32 mouse cellular contexts compared by ENCODE assay signal in the genomic region with DNA sequence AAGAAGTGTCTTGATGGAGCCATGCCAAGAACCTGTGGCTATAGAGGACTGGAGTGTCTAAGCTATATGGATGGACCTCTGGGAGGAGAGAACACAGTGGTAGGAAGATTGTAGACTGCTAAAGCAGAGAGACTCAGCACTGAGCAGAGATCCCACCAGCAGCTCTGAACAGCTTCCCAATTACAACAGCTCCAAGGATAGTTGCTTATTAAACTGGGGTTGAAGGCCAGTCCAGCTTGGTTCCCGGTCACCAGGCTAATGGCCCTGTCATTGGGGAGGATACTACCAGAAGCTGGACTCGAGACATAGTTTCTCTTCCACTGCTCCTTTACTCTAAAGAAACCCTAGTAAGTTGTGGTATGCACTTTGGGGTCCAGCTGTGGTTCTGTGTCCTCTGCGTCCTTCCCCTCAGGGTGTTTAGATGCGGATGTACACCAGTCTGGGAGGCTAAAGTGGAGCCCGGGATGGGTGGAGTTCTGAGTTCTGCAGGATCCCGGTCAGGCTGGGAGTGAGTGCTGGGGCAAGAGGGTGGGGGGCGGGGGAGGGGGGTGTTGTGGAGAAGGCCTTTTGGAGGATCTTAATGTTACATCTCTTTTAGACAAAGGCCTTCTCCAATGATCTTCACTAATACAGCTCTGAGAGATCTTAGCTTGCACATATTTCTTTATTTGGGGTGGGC. TPM values are rescaled to one million over a fixed set of nuclear protein-coding genes. Genes with fewer than 3 reads are reported as not detected.
DNase-seq lines count a peak whose midpoint lies in the region; ATAC-seq and TF ChIP-seq lines count a peak whose summit lies in the region.
"Had no signal": no experiment of that assay in that cellular context is flagged by ENCODE, and none has a peak within 500 bp of the region (broad histone marks: within the 10 kb centered on the region; RNA-seq: fewer than 3 reads in every experiment).

Mbl1 (plus strand) TSS at position 239 of the 679 bp plus-strand sequence.

- no peak for TF ChIP-seq CTCF in liver, embryonic 14.5 days (IDR thresholded peaks at IDR 0.05; ENCODE audit: low read depth)

- no peak for TF ChIP-seq EP300 in liver, embryonic 14.5 days (IDR thresholded peaks at IDR 0.05; ENCODE audit: low read depth)

- no peak within 1 kb of the TSS for H3K9ac ChIP-seq in kidney, embryonic 15.5 days
- H3K9ac ChIP-seq in liver, embryonic 14.5 days (replicated peaks), result no peak within 1 kb of the TSS
- no peak within 1 kb of the TSS for H3K9ac ChIP-seq in forebrain, embryonic 14.5 days (ENCODE audit: low read length)
- H3K9ac ChIP-seq: forebrain, embryonic 12.5 days; hindbrain, embryonic 15.5 days; neural tube, embryonic 13.5 days had no signal

- peak; percentile 82 for DNase-seq in kidney, adult 9 months
- peak in 2 of 3 experiments; percentile 5 to 16 for DNase-seq in liver, embryonic 14.5 days (ENCODE audit: low read depth in 3 of 3, low spot score in 3 of 3)
- no peak for DNase-seq in forebrain, embryonic 14.5 days (ENCODE audit: low spot score)
- DNase-seq in urinary bladder, postnatal 10 days (ENCODE audit: low spot score), result no peak
- DNase-seq: cerebellum, adult 11-12 months; cerebellum, postnatal 10 days; lung, adult 18-20 months; lung, postnatal 10 days; right cerebral cortex, adult 18-20 months; thymus, adult 2 months; thymus, postnatal 4 days had no signal

- peak within 1 kb of the TSS; percentile 4 for H3K4me3 ChIP-seq in erythroblast, embryonic 14.5 days (replicated peaks)
- no peak within 1 kb of the TSS for H3K4me3 ChIP-seq in kidney, embryonic 15.5 days (replicated peaks)
- H3K4me3 ChIP-seq in liver, embryonic 14.5 days (ENCODE audit: insufficient read depth in 1 of 2, low read depth in 2 of 2, low read length in 2 of 2), result peak within 1 kb of the TSS; percentile 20 to 45
- no peak within 1 kb of the TSS for H3K4me3 ChIP-seq in forebrain, embryonic 14.5 days (ENCODE audit: low read depth, low read length)
- H3K4me3 ChIP-seq: forebrain, embryonic 12.5 days; hindbrain, embryonic 15.5 days; limb, embryonic 10.5 days; midbrain, embryonic 10.5 days; myocyte; neural tube, embryonic 13.5 days had no signal

- H3K4me1 ChIP-seq in erythroblast, embryonic 14.5 days (ENCODE audit: control insufficient read depth), result no peaks in the 10 kb centered on the region
- no peaks in the 10 kb centered on the region for H3K4me1 ChIP-seq in kidney, embryonic 15.5 days
- peaks cover 0 to 2% of the 10 kb centered on the region in 2 experiments; a peak in 2 of 4 replicates for H3K4me1 ChIP-seq in liver, embryonic 14.5 days (replicated peaks; ENCODE audit: control insufficient read depth in 2 of 2, insufficient read depth in 2 of 2, low read length in 1 of 2)
- no peaks in the 10 kb centered on the region for H3K4me1 ChIP-seq in forebrain, embryonic 14.5 days (ENCODE audit: control insufficient read depth, insufficient read depth, low read length)
- H3K4me1 ChIP-seq: forebrain, embryonic 12.5 days; hindbrain, embryonic 15.5 days; limb, embryonic 10.5 days; midbrain, embryonic 10.5 days; neural tube, embryonic 13.5 days had no signal

- H3K27ac ChIP-seq in kidney, embryonic 15.5 days, result no peak within 1 kb of the TSS
- H3K27ac ChIP-seq in liver, embryonic 14.5 days, result no peak within 1 kb of the TSS
- no peak within 1 kb of the TSS for H3K27ac ChIP-seq in forebrain, embryonic 14.5 days (ENCODE audit: low read depth, low read length)
- H3K27ac ChIP-seq: forebrain, embryonic 12.5 days; hindbrain, embryonic 15.5 days; limb, embryonic 10.5 days; midbrain, embryonic 10.5 days; neural tube, embryonic 13.5 days; stomach, postnatal 0 days had no signal

- no peak for ATAC-seq in erythroblast, adult 5-6 weeks (replicated peaks; ENCODE audit: low FRiP score, poor library complexity, severe bottlenecking)
- ATAC-seq in kidney, embryonic 15.5 days (replicated peaks; ENCODE audit: low FRiP score), result no peak
- ATAC-seq in liver, embryonic 14.5 days (ENCODE audit: insufficient read depth), result peak; percentile 63
- ATAC-seq in forebrain, embryonic 14.5 days, result no peak
- ATAC-seq: CD4-positive, CD25-positive, alpha-beta regulatory T cell, adult 4 months; midbrain, embryonic 16.5 days had no signal

- 85% methylated on average over 7 of the region's 7 CpGs for WGBS in kidney, embryonic 15.5 days
- WGBS in liver, embryonic 14.5 days (ENCODE audit: insufficient replicate concordance), result 57% methylated on average over 7 of the region's 7 CpGs
- WGBS in forebrain, embryonic 14.5 days, result 83% methylated on average over 7 of the region's 7 CpGs

- H3K27me3 ChIP-seq in erythroblast, embryonic 14.5 days (ENCODE audit: control insufficient read depth), result no peaks in the 10 kb centered on the region
- no peaks in the 10 kb centered on the region for H3K27me3 ChIP-seq in kidney, embryonic 15.5 days
- no peaks in the 10 kb centered on the region for H3K27me3 ChIP-seq in liver, embryonic 14.5 days (ENCODE audit: control insufficient read depth, insufficient read depth, low read length)
- H3K27me3 ChIP-seq in forebrain, embryonic 14.5 days (replicated peaks; ENCODE audit: control insufficient read depth, insufficient read depth, low read length), result no peaks in the 10 kb centered on the region
- H3K27me3 ChIP-seq: forebrain, embryonic 12.5 days; hindbrain, embryonic 15.5 days; neural tube, embryonic 13.5 days had no signal

- H3K4me2 ChIP-seq in kidney, embryonic 15.5 days, result no peak within 1 kb of the TSS
- H3K4me2 ChIP-seq in liver, embryonic 14.5 days (ENCODE audit: low read depth), result peak within 1 kb of the TSS; percentile 49
- H3K4me2 ChIP-seq in forebrain, embryonic 14.5 days (ENCODE audit: low read length), result no peak within 1 kb of the TSS
- H3K4me2 ChIP-seq: forebrain, embryonic 12.5 days; heart, embryonic 11.5 days; hindbrain, embryonic 15.5 days; neural tube, embryonic 13.5 days had no signal

- no peaks in the 10 kb centered on the region for H3K9me3 ChIP-seq in erythroblast, embryonic 14.5 days (ENCODE audit: control insufficient read depth, low read length)
- no peaks in the 10 kb centered on the region for H3K9me3 ChIP-seq in kidney, embryonic 15.5 days (replicated peaks)
- H3K9me3 ChIP-seq in liver, embryonic 14.5 days (ENCODE audit: control insufficient read depth, low read length), result no peaks in the 10 kb centered on the region
- H3K9me3 ChIP-seq in forebrain, embryonic 14.5 days (replicated peaks; ENCODE audit: control insufficient read depth, low read length), result no peaks in the 10 kb centered on the region
- H3K9me3 ChIP-seq: forebrain, embryonic 12.5 days; hindbrain, embryonic 15.5 days; limb, embryonic 10.5 days; midbrain, embryonic 10.5 days; neural tube, embryonic 13.5 days had no signal

- no peaks in the 10 kb centered on the region for H3K36me3 ChIP-seq in erythroblast, embryonic 14.5 days (ENCODE audit: control insufficient read depth)
- H3K36me3 ChIP-seq in kidney, embryonic 15.5 days, result no peaks in the 10 kb centered on the region
- no peaks in the 10 kb centered on the region for H3K36me3 ChIP-seq in liver, embryonic 14.5 days (replicated peaks; ENCODE audit: control insufficient read depth, insufficient read depth, low read depth)
- H3K36me3 ChIP-seq in forebrain, embryonic 14.5 days (ENCODE audit: control insufficient read depth, insufficient read depth, low read length), result no peaks in the 10 kb centered on the region
- H3K36me3 ChIP-seq: forebrain, embryonic 12.5 days; hindbrain, embryonic 15.5 days; limb, embryonic 10.5 days; midbrain, embryonic 10.5 days; neural tube, embryonic 13.5 days had no signal

RNA-seq across cellular contexts. Expression of gene Mbl1, which starts in this region (rescaled TPM):
- polyA plus RNA-seq in erythroblast, embryonic 14.5 days (2012), result not detected in 2 replicates
- total RNA-seq in erythroblast, adult 5-6 weeks (2015; ENCODE audit: low replicate concordance), result not detected in 2 replicates
- total RNA-seq in erythroblast, adult 5-6 weeks (2017; ENCODE audit: low replicate concordance), result not detected in 2 replicates
- 0.24 and 0.26 TPM in 2 replicates for polyA plus RNA-seq in kidney, embryonic 15.5 days (2015; fragmentation: Nextera tagmentation; extraction: Ambion mirVana)
- 5.5 and 9.6 TPM in 2 replicates for polyA plus RNA-seq in liver, embryonic 14.5 days (2012; rRNA removed)
- 26.0 and 27.5 TPM in 2 replicates for polyA plus RNA-seq in liver, embryonic 14.5 days (2014; fragmentation: Nextera tagmentation; extraction: Ambion mirVana)
- not detected in 2 replicates for polyA plus RNA-seq in forebrain, embryonic 14.5 days (2014; fragmentation: Nextera tagmentation; extraction: Ambion mirVana)
- total RNA-seq: gastrocnemius, adult 8-10 months; hematopoietic stem cell, adult 5-6 weeks; layer of hippocampus, postnatal 14 days had no signal
- polyA plus RNA-seq: CD4-positive, CD25-positive, alpha-beta regulatory T cell, adult 4 months; embryonic facial prominence, embryonic 11.5 days; forebrain, embryonic 12.5 days; gonadal fat pad, adult 2 months; heart, embryonic 11.5 days; heart, postnatal 0 days; hindbrain, embryonic 15.5 days; intestine, embryonic 14.5 days; limb, embryonic 10.5 days; midbrain, embryonic 10.5 days; midbrain, embryonic 16.5 days; myocyte; neural tube, embryonic 13.5 days; small intestine, adult 2 months; stomach, postnatal 0 days; thymus, adult 2 months had no signal

Comparison
In these comparisons a context has a peak if more than half of its experiments do, and no peak if none do; other contexts are left out.
1. H3K4me3 ChIP-seq: peak in erythroblast, embryonic 14.5 days (single experiment) and liver, embryonic 14.5 days (2 of 2); none in kidney, embryonic 15.5 days (single experiment) and forebrain, embryonic 14.5 days (single experiment).
2. DNase-seq: peak in kidney, adult 9 months (single experiment) and liver, embryonic 14.5 days (2 of 3); none in forebrain, embryonic 14.5 days (single experiment) and urinary bladder, postnatal 10 days (single experiment).